Mouse (Mus musculus) spleen, adult 10 weeks (tissue): ENCODE results near the gene Kcnv2. TPM values are rescaled to one million over a fixed set of nuclear protein-coding genes. Genes with fewer than 3 reads are reported as not detected.

ENCODE experiments used
- polyA plus RNA-seq: library from polyadenylated mRNA; stranded (reverse); fragments of 350-450 nt; fragmentation: Illumina TruSeq; extraction: RNeasy Lipid Tissue Mini Kit (QIAGEN cat#74804); gene quantifications from one replicate; pipeline ENCODE4 v1.2.3, GENCODE M21; 2015; ENCODE audit warnings: low replicate concordance; ENCODE audit not compliant: insufficient read depth

Kcnv2 gene
- polyA plus RNA-seq: not detected

GRCm38 (mm10) chr19:27322281-27322680 is at the start of gene Kcnv2:
TSS of gene Kcnv2 (plus strand) at chr19:27322588.

Other genes starting within 250 kb of the Kcnv2 start
- gene Vldlr, start 106.1 kb upstream of the Kcnv2 start, polyA plus RNA-seq: 2.2 TPM
- gene Pum3, start 107.2 kb downstream of the Kcnv2 start, polyA plus RNA-seq: 144 TPM